Comparison of ENCODE assay signal across 29 mouse cellular contexts in the genomic region with DNA sequence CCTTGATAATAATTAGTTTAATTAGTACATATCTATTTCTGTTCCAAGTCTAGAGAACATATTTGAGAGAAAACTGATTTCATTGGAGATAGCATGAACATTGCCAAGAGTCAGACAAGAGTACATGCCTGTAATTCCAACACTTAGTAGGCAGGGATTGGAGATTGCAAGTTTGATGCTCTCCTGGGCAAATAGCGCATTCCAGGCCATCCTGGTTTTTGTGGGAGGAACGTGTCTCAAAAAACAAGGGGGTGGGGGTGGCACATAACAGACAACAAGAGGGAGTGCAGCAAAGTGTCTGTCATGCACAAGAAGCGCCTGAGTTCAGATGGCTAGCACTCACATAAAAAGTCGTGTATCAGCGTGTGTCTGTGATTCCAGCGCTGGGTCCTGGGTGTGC. TPM values are rescaled to one million over a fixed set of nuclear protein-coding genes. Genes with fewer than 3 reads are reported as not detected.
A peak's percentile ranks its signal among the peaks of the same experiment; 100 is the strongest.
DNase-seq lines count a peak whose midpoint lies in the region; ATAC-seq and TF ChIP-seq lines count a peak whose summit lies in the region.
"Had no signal": no experiment of that assay in that cellular context is flagged by ENCODE, and none has a peak within 500 bp of the region (broad histone marks: within the 10 kb centered on the region; RNA-seq: fewer than 3 reads in every experiment).

No protein-coding gene starts in this region.

- no peak for ATAC-seq in stomach, postnatal 0 days (ENCODE audit: low FRiP score, low TSS enrichment)
- ATAC-seq: activated CD4-positive, CD25-positive, alpha-beta regulatory T cell, adult 4 months; CD4-positive, CD25-positive, alpha-beta regulatory T cell, adult 4 months; Patski had no signal

- peak; percentile 51 for DNase-seq in heart, adult 11 months
- DNase-seq in heart, postnatal 4 days = no peak
- DNase-seq in heart, embryonic 10.5 days (ENCODE audit: low spot score) = no peak
- DNase-seq in heart, postnatal 25 days (ENCODE audit: low spot score) = no peak
- peak; percentile 79 for DNase-seq in Muller cell, postnatal 12 days (ENCODE audit: inconsistent ontology term)
- peak; percentile 7 for DNase-seq in stomach, postnatal 0 days (ENCODE audit: low spot score)
- DNase-seq in cerebellum, postnatal 10 days = no peak
- no peak for DNase-seq in cerebellum, postnatal 25 days
- DNase-seq: adrenal gland, adult 2 months; adrenal gland, adult 8-10 months; adrenal gland, postnatal 10 days; adrenal gland, postnatal 14 days; adrenal gland, postnatal 25 days; adrenal gland, postnatal 36 days; B cell, adult 2 months; cerebellum, adult 11 months; cerebellum, adult 11-12 months; cerebellum, adult 18-20 months had no signal

- no peaks in the 10 kb centered on the region for H3K9me3 ChIP-seq in heart, embryonic 10.5 days
- H3K9me3 ChIP-seq in stomach, postnatal 0 days (ENCODE audit: control insufficient read depth, low read length) = no peaks in the 10 kb centered on the region
- H3K9me3 ChIP-seq: G1E had no signal

- intact Hi-C loops in heart, postnatal 25 days (cut with DNase I) = no loop called here

- H3K27me3 ChIP-seq in heart, embryonic 10.5 days (ENCODE audit: insufficient read depth, poor library complexity, severe bottlenecking) = no peaks in the 10 kb centered on the region
- H3K27me3 ChIP-seq in stomach, postnatal 0 days (ENCODE audit: control insufficient read depth, insufficient read depth, low read length) = no peaks in the 10 kb centered on the region
- H3K27me3 ChIP-seq: Patski had no signal

- no peaks in the 10 kb centered on the region for H3K36me3 ChIP-seq in heart, embryonic 10.5 days
- H3K36me3 ChIP-seq in stomach, postnatal 0 days (ENCODE audit: control insufficient read depth, insufficient read depth, low read length) = no peaks in the 10 kb centered on the region
- H3K36me3 ChIP-seq: G1E had no signal

- TF ChIP-seq CTCF in stomach, postnatal 0 days (IDR thresholded peaks at IDR 0.05; ENCODE audit: low read depth) = no peak

- TF ChIP-seq EP300 in stomach, postnatal 0 days (optimal IDR thresholded peaks at IDR 0.05) = no peak

- H3K4me3 ChIP-seq in heart, embryonic 10.5 days = no peak overlapping the region
- no peak overlapping the region for H3K4me3 ChIP-seq in stomach, postnatal 0 days (ENCODE audit: low read depth, low read length)

- 51% methylated on average over 6 of the region's 6 CpGs for WGBS in heart, embryonic 10.5 days
- 81% methylated on average over 6 of the region's 6 CpGs for WGBS in stomach, postnatal 0 days

- H3K9ac ChIP-seq in stomach, postnatal 0 days (ENCODE audit: low read length) = no peak overlapping the region

- no peak overlapping the region for H3K4me2 ChIP-seq in stomach, postnatal 0 days (replicated peaks; ENCODE audit: low read depth)

- peaks cover 49% of the 10 kb centered on the region for H3K4me1 ChIP-seq in heart, embryonic 10.5 days
- 0 out of 2 replicates have a peak, but pooled peaks cover 4% of the 10 kb centered on the region for H3K4me1 ChIP-seq in stomach, postnatal 0 days (replicated peaks; ENCODE audit: control insufficient read depth, insufficient read depth)

- 0 out of 2 replicates have a peak overlapping the region, but pooled peaks have one; percentile 44 for H3K27ac ChIP-seq in heart, embryonic 10.5 days
- no peak overlapping the region for H3K27ac ChIP-seq in stomach, postnatal 0 days (replicated peaks)

RNA-seq across cellular contexts. Expression of a gene that starts 4.2 kb away (rescaled TPM):
- total RNA-seq in heart, postnatal 4 days (2021) = 10 to 100 TPM; 11.7 to 11.9 TPM
- polyA plus RNA-seq in heart, embryonic 10.5 days (2016; fragmentation: Nextera tagmentation; extraction: Ambion mirVana) = 11.0 and 17.4 TPM in 2 replicates
- 1 to 10 TPM; 6.5 TPM for total RNA-seq in heart, postnatal 25 days (2021)
- polyA plus RNA-seq in stomach, postnatal 0 days (2015; fragmentation: Nextera tagmentation; extraction: Ambion mirVana) = 10.2 and 11.3 TPM in 2 replicates

RNA-seq across cellular contexts. Expression of a gene that starts 28.2 kb away (rescaled TPM):
- total RNA-seq in heart, postnatal 4 days (2021) = not detected
- not detected in 2 replicates for polyA plus RNA-seq in heart, embryonic 10.5 days (2016; fragmentation: Nextera tagmentation; extraction: Ambion mirVana)
- not detected for total RNA-seq in heart, postnatal 25 days (2021)
- 0.02 TPM in 1 of 2 replicates, not detected in the other for polyA plus RNA-seq in stomach, postnatal 0 days (2015; fragmentation: Nextera tagmentation; extraction: Ambion mirVana)
- total RNA-seq: adrenal gland, adult 18-20 months; adrenal gland, adult 2 months; adrenal gland, adult 8-10 months; adrenal gland, postnatal 10 days; adrenal gland, postnatal 14 days; adrenal gland, postnatal 25 days; adrenal gland, postnatal 36 days; adrenal gland, postnatal 4 days; CH12.LX; ES-E14; MEL had no signal
- polyA plus RNA-seq: adrenal gland, adult 2 months; brain, embryonic 14.5 days; C2C12; CD4-positive, CD25-positive, alpha-beta regulatory T cell, adult 4 months; G1E; Patski had no signal

RNA-seq across cellular contexts. Expression of a gene that starts 39.6 kb away (rescaled TPM):
- not detected for total RNA-seq in heart, postnatal 4 days (2021)
- 0.10 TPM in 1 of 2 replicates, not detected in the other for polyA plus RNA-seq in heart, embryonic 10.5 days (2016; fragmentation: Nextera tagmentation; extraction: Ambion mirVana)
- not detected for total RNA-seq in heart, postnatal 25 days (2021)
- 0.04 and 0.06 TPM in 2 replicates for polyA plus RNA-seq in stomach, postnatal 0 days (2015; fragmentation: Nextera tagmentation; extraction: Ambion mirVana)
- total RNA-seq: adrenal gland, adult 18-20 months; adrenal gland, adult 2 months; adrenal gland, adult 8-10 months; adrenal gland, postnatal 10 days; adrenal gland, postnatal 14 days; adrenal gland, postnatal 25 days; adrenal gland, postnatal 36 days; adrenal gland, postnatal 4 days; CH12.LX; MEL had no signal
- polyA plus RNA-seq: adrenal gland, adult 2 months; brain, embryonic 14.5 days; C2C12; G1E; Patski had no signal

RNA-seq across cellular contexts. Expression of a gene that starts 55.9 kb away (rescaled TPM):
- not detected for total RNA-seq in heart, postnatal 4 days (2021)
- polyA plus RNA-seq in heart, embryonic 10.5 days (2016; fragmentation: Nextera tagmentation; extraction: Ambion mirVana) = not detected in 2 replicates
- total RNA-seq in heart, postnatal 25 days (2021) = not detected
- polyA plus RNA-seq in stomach, postnatal 0 days (2015; fragmentation: Nextera tagmentation; extraction: Ambion mirVana) = not detected in 2 replicates
- total RNA-seq: adrenal gland, adult 18-20 months; adrenal gland, adult 2 months; adrenal gland, adult 8-10 months; adrenal gland, postnatal 10 days; adrenal gland, postnatal 14 days; adrenal gland, postnatal 25 days; adrenal gland, postnatal 36 days; adrenal gland, postnatal 4 days; CH12.LX; ES-E14; MEL had no signal
- polyA plus RNA-seq: activated CD4-positive, CD25-positive, alpha-beta regulatory T cell, adult 4 months; adrenal gland, adult 2 months; brain, embryonic 14.5 days; C2C12; CD4-positive, CD25-positive, alpha-beta regulatory T cell, adult 4 months; G1E; Patski had no signal

Comparison
In these comparisons a context has a peak if more than half of its experiments do, and no peak if none do; other contexts are left out.
1. DNase-seq: peak in heart, adult 11 months (single experiment), Muller cell, postnatal 12 days (single experiment) and stomach, postnatal 0 days (single experiment); none in heart, postnatal 4 days (single experiment), heart, embryonic 10.5 days (single experiment), heart, postnatal 25 days (single experiment), cerebellum, postnatal 10 days (0 of 2) and cerebellum, postnatal 25 days (0 of 2).